Mouse (Mus musculus): ENCODE measurements at regions not wholly inside any gene's neighbourhood (a gene's known extent, or its start where the extent isn't known, plus 50 kb on each side); places are given as distances from the start of the nearest gene placed in this dataset.

DNA sequence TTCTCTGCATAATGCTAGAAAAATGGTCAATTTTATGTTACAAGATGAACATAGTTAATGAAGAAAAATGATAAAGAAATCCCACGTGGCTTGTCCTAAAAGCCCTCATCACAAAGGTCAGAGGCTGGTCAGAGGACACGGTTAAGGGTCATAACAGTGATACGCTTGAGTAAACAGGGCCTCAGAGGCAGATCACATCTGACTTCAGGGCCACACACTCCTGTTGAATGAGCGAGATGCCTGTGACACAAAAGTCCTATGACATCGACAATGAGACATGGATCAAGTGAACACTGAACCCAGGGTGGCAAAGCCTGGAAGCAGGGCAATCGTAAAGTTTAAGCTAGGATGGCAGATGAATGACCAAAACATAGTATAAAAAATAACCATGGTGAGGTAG is 61.0 kb upstream of the Gm6993 start:
- no peaks in the 10 kb centered on the region for H3K9me3 ChIP-seq
- H3K9ac ChIP-seq, result no peak overlapping the region
- H3K4me2 ChIP-seq, result no peak overlapping the region
- H3K36me3 ChIP-seq, result no peaks in the 10 kb centered on the region
- H3K27me3 ChIP-seq, result no peaks in the 10 kb centered on the region
- 40% methylated on average over 6 of the region's 6 CpGs for WGBS
- no peak for ATAC-seq (ENCODE audit: borderline replicate concordance, extremely low read depth, low FRiP score, low TSS enrichment)
- peaks cover 13% of the 10 kb centered on the region for H3K4me1 ChIP-seq
- no peak overlapping the region for H3K4me3 ChIP-seq
- H3K27ac ChIP-seq, result no peak overlapping the region

DNA sequence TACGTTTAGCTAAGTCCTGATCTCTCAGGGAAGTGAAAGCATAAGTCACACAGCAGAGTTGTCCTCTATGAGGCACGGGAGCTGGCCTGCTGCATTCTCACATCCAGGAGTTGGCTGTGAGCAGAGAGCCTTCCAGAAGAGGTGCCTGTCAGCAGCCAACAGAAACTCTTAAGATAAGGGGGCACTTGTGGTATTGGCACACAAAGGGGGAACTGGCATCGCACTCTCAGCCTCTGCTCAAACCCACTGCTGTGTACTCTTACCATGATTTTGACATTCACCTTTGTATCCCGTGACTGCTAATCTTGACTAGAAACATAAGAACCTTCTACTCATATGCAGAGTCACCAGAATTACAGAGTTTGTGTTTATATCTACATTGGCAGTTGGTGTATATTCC is 56.9 kb upstream of the Gm6993 start:
- H3K4me2 ChIP-seq, result peak overlapping the region; percentile 11; the same call in 1 of the 2 replicates
- ATAC-seq (ENCODE audit: borderline replicate concordance, extremely low read depth, low FRiP score, low TSS enrichment), result peak; percentile 48

DNA sequence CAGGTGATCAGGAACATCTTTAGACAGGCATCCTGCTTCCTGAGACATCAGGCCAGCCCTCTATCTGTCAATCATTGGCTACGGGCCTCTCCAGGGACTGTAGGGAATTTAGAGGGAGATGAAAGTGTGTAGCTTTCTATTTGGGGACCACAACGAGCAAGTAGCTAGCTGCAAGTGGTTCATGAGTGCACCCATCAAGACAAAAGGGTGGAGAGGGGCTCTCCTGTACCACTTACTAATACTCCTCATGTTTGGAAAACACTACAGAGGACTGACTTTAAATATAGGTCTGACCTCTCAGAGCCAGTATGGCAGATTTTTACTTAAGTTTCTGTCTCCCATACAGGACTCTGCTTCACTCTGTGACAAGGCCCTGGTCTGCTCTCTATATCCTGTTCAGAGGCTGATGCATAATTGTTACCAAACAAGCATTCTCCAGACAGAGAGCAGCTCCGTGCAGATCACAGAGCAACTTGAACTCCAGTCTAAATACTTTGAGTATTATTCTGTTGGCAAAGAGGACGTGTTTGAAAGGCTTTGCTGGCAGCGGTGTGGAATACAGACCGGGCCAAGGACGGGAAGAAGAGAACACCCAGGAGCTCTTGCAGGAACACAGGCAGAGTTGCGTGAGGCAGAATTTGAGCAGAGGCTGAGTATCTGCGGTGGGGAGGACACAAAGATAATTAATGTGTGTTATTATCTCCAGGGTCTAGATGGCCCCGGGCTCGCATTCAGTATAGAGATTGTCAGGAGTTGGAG is 56.2 kb upstream of the Gm6993 start:
- no peaks in the 10 kb centered on the region for H3K9me3 ChIP-seq
- H3K27ac ChIP-seq, result peak overlapping the region; percentile 87
- peaks cover 44% of the 10 kb centered on the region for H3K4me1 ChIP-seq
- H3K36me3 ChIP-seq, result no peaks in the 10 kb centered on the region
- WGBS, result 18% methylated on average over 11 of the region's 11 CpGs
- peak overlapping the region; percentile 11; the same call in 1 of the 2 replicates for H3K4me2 ChIP-seq
- H3K9ac ChIP-seq, result no peak overlapping the region
- H3K4me3 ChIP-seq, result no peak overlapping the region
- peak; percentile 84 for ATAC-seq (ENCODE audit: borderline replicate concordance, extremely low read depth, low FRiP score, low TSS enrichment)
- H3K27me3 ChIP-seq, result no peaks in the 10 kb centered on the region

More for the DNA sequence above, 56.9 kb upstream of the Gm6993 start:
- Histone ChIP-seq H3K9me3 (no peaks in the 10 kb centered on the region), H3K36me3 (no peaks in the 10 kb centered on the region), H3K4me3 (no peak overlapping the region), H3K27me3 (no peaks in the 10 kb centered on the region), H3K9ac (no peak overlapping the region), H3K4me1 (peaks cover 44% of the 10 kb centered on the region), H3K27ac (peak overlapping the region; percentile 87)
- WGBS, result 33% methylated on average over 4 of the region's 4 CpGs

GRCm38 (mm10) chr12:31185177-31185932 is 55.2 kb upstream of the Gm6993 start:
- H3K27me3 ChIP-seq, result no peaks in the 10 kb centered on the region
- peak overlapping the region; percentile 11; the same call in 1 of the 2 replicates for H3K4me2 ChIP-seq
- peak overlapping the region; percentile 87 for H3K27ac ChIP-seq
- peaks cover 44% of the 10 kb centered on the region for H3K4me1 ChIP-seq
- no peak overlapping the region for H3K4me3 ChIP-seq
- H3K36me3 ChIP-seq, result no peaks in the 10 kb centered on the region
- ATAC-seq (ENCODE audit: borderline replicate concordance, extremely low read depth, low FRiP score, low TSS enrichment), result peak; percentile 28; the same call in 1 of the 2 replicates
- H3K9me3 ChIP-seq, result no peaks in the 10 kb centered on the region
- WGBS, result 44% methylated on average over 9 of the region's 9 CpGs
- H3K9ac ChIP-seq, result no peak overlapping the region

DNA sequence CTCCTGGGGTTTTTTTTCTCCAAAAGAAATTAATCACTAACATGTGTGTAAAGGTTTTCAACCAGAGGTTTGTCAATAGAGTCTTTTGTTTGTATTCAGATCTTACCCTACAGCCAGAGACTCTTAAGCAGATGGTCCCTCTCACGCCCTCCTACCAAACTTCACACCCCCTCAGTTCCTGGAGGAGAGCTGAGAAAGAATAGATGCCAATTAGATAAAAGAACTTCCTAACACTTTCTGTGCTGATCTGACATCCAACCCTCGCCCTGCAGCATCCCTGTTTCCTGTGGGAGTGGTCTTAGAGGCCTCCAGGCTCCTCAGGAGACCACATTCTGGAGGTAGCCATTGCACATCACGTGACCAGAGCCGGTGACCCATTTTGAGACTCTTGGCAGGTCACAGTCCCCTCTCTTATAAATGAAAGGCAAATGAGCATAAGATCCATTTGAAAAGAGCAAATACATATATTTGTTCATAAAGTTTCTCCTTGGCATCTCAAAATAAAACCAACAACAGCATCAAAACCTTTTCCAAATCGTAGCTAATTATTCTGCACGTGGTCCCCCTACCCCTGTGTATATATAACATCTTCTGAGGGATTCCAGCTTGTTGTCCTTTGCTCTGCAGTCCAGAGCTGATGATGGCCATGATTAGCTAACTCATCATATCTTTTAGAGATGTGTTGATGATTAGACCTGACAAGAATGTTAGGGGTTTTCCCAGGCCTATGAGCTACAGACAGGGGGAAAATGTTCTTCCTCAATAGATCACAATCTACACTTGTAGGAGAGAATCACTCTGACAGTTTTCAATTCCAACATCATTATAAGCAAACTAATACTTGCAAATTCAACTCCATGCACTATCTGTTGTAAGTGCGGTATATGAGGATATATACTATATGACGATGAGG is 54.4 kb upstream of the Gm6993 start:
- no peaks in the 10 kb centered on the region for H3K36me3 ChIP-seq
- peak overlapping the region; percentile 87; the same call in 1 of the 2 replicates for H3K27ac ChIP-seq
- H3K9ac ChIP-seq, result no peak overlapping the region
- H3K27me3 ChIP-seq, result no peaks in the 10 kb centered on the region
- H3K4me2 ChIP-seq, result no peak overlapping the region
- ATAC-seq (ENCODE audit: borderline replicate concordance, extremely low read depth, low FRiP score, low TSS enrichment), result no peak
- H3K4me1 ChIP-seq, result peaks cover 44% of the 10 kb centered on the region
- WGBS, result 58% methylated on average over 8 of the region's 8 CpGs
- H3K4me3 ChIP-seq, result no peak overlapping the region
- H3K9me3 ChIP-seq, result no peaks in the 10 kb centered on the region

DNA sequence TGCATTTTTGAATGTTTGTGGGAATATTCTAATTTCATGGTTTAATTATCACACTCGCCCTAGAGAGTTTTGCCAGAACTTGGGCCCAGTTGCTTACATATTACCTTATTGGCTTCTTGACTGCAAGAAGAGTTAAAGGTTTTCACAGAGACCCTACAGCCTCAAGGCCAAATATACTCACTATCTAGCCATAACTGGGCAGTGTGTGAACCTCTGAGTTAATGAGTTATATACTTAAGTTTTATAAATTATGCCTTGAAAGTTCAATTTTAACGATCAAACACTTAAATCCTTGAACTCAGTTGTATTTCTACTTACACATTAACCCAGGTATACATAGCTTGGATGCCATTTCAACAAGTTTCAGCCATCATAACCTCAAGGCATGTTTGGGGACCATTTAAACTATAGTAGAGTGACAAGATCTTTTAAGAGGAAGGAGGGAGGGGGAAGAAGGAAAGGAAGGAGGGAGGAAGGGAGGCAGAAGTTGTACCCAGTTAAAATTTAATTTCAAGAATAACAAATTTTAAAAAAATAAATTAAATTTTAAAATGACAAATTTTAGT is 52.5 kb upstream of the Gm6993 start:
- Histone ChIP-seq H3K9ac (no peak overlapping the region), H3K36me3 (no peaks in the 10 kb centered on the region), H3K9me3 (no peaks in the 10 kb centered on the region), H3K4me2 (no peak overlapping the region), H3K27ac (no peak overlapping the region), H3K27me3 (no peaks in the 10 kb centered on the region), H3K4me3 (no peak overlapping the region), H3K4me1 (peaks cover 50% of the 10 kb centered on the region)
- 75% methylated on average over 2 of the region's 2 CpGs for WGBS
- no peak for ATAC-seq (ENCODE audit: borderline replicate concordance, extremely low read depth, low FRiP score, low TSS enrichment)

DNA sequence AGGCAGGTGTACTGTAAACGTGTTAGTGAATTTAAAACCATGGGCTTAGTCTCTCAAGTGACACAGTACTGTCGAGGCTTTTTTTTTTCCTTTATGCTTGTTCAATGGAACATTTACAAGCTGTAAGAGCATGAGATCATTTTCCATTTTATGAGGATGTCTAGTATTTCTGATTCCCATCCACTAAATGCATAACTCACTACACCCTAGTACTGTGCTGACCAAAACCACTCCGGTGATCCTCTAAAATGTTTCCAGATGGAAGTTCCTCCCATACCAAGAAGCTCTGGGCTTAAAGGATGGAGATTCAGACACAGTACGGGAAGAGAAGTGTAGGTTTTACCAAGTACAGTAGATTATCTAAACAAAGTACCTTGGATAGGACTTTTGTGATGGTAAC is 50.3 kb upstream of the Gm6993 start:
- Histone ChIP-seq H3K4me3 (no peak overlapping the region), H3K4me2 (no peak overlapping the region), H3K9ac (no peak overlapping the region), H3K27me3 (no peaks in the 10 kb centered on the region), H3K36me3 (no peaks in the 10 kb centered on the region), H3K4me1 (peaks cover 30% of the 10 kb centered on the region), H3K9me3 (no peaks in the 10 kb centered on the region), H3K27ac (no peak overlapping the region)
- ATAC-seq (ENCODE audit: borderline replicate concordance, extremely low read depth, low FRiP score, low TSS enrichment), result no peak
- WGBS, result 80% methylated on average over 4 of the region's 4 CpGs
